Mouse (Mus musculus) gastrocnemius, adult 8-10 months (tissue): ENCODE data around the gene Zmym5. TPM values are rescaled to one million over a fixed set of nuclear protein-coding genes. Genes with fewer than 3 reads are reported as not detected.
"Not testable (repeated sequence)": the region's sequence is repeated elsewhere in the genome, so short reads cannot be mapped to it uniquely, and the experiment has no call there.

Experiments
- DNase-seq, 2 experiments: peaks; one replicate each; pipeline ENCODE4 v3.0.0; 2022; ENCODE audit warnings: low spot score in 2 of 2
- total RNA-seq, 4 experiments: library from RNA; stranded (reverse); gene quantifications; 2 replicates each; pipeline ENCODE4 v1.2.4; 2022

The Zmym5 gene
- 10 to 100 TPM; 18.8 to 22.6 (median 20.6) TPM for total RNA-seq

- DNase-seq = peak; percentile 84 to 86
These were observed at the start of gene Zmym5 for GRCm38 (mm10) chr14:56811701-56812339. Zmym5 (minus strand) TSS chr14:56811716.

GRCm38 (mm10) chr14:56849681-56850080 is 38.2 kb upstream of the Zmym5 start:
- no peak for DNase-seq

- DNase-seq = no peak
These were observed 36.8 kb upstream of the Zmym5 start for GRCm38 (mm10) chr14:56848322-56848721.

- DNase-seq = no peak
These were observed 33.0 kb upstream of the Zmym5 start for GRCm38 (mm10) chr14:56844507-56844906.

GRCm38 (mm10) chr14:56844033-56844432 is 32.5 kb upstream of the Zmym5 start:
- DNase-seq = no peak

- DNase-seq = not testable (repeated sequence)
These were observed 23.1 kb upstream of the Zmym5 start for GRCm38 (mm10) chr14:56834576-56834975.

GRCm38 (mm10) chr14:56833211-56833610 is 21.7 kb upstream of the Zmym5 start:
- DNase-seq = not testable (repeated sequence)

GRCm38 (mm10) chr14:56832563-56833113 is 21.1 kb upstream of the Zmym5 start:
- no peak for DNase-seq

GRCm38 (mm10) chr14:56832147-56832546 is 20.6 kb upstream of the Zmym5 start:
- DNase-seq = no peak

- DNase-seq = no peak
These were observed 19.1 kb upstream of the Zmym5 start for GRCm38 (mm10) chr14:56830491-56831045.

GRCm38 (mm10) chr14:56824562-56824961 is 13.0 kb upstream of the Zmym5 start:
- DNase-seq = no peak

GRCm38 (mm10) chr14:56817616-56818015 is 6.1 kb upstream of the Zmym5 start:
- no peak for DNase-seq

- no peak for DNase-seq
These were observed 5.6 kb upstream of the Zmym5 start for GRCm38 (mm10) chr14:56817131-56817530.

- DNase-seq = no peak
These were observed 5.0 kb upstream of the Zmym5 start for GRCm38 (mm10) chr14:56816541-56816940.

- DNase-seq = peak; percentile 68 to 73
These were observed 1.1 kb upstream of the Zmym5 start for GRCm38 (mm10) chr14:56812520-56813036.

- peak in 1 of 2 experiments; percentile 32 for DNase-seq
These were observed 480 bp downstream of the Zmym5 start for GRCm38 (mm10) chr14:56810781-56811690.

- DNase-seq = no peak
These were observed 18.3 kb downstream of the Zmym5 start for GRCm38 (mm10) chr14:56793243-56793642.

GRCm38 (mm10) chr14:56784575-56784974 is 26.9 kb downstream of the Zmym5 start:
- no peak for DNase-seq

GRCm38 (mm10) chr14:56778933-56779300 is 32.6 kb downstream of the Zmym5 start:
- DNase-seq = no peak

- peak; percentile 92 to 94 for DNase-seq
These were observed 33.1 kb downstream of the Zmym5 start, which contains the start of gene Pspc1 for GRCm38 (mm10) chr14:56778200-56778932. Pspc1 (minus strand) TSS chr14:56778316.
